Comparison of ENCODE assay signal across 10 mouse cellular contexts in the genomic region with DNA sequence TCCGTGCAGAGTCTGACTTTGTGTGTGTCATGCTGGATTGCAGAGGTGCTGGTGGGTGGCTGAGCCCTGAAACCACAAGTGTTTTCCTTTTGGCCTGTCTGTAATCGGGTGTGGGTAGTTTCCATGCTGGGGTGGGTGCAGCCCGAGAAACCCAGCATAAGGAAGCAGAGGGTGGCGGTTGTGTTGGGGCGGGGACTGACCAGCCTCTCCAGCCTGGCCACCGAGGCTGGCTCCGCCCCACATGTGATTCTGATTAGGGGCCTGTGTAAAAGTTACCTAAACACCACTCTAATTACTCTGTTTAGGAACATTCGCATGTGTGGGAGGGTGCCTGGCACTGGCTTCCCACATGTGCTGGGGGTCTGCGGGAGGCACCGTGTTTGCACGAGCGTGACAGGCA. TPM values are rescaled to one million over a fixed set of nuclear protein-coding genes. Genes with fewer than 3 reads are reported as not detected.
DNase-seq lines count a peak whose midpoint lies in the region; ATAC-seq lines count a peak whose summit lies in the region.
"Had no signal": no experiment of that assay in that cellular context is flagged by ENCODE, and none has a peak within 500 bp of the region (broad histone marks: within the 10 kb centered on the region; RNA-seq: fewer than 3 reads in every experiment).

No protein-coding gene starts in this region.

- H3K27ac ChIP-seq in neural tube, embryonic 15.5 days (replicated peaks): no peak overlapping the region
- no peak overlapping the region for H3K27ac ChIP-seq in embryonic facial prominence, embryonic 11.5 days (replicated peaks; ENCODE audit: low read depth, low read length)
- no peak overlapping the region for H3K27ac ChIP-seq in limb, embryonic 15.5 days
- H3K27ac ChIP-seq: lung, embryonic 15.5 days had no signal

- no peak overlapping the region for H3K4me3 ChIP-seq in neural tube, embryonic 15.5 days (replicated peaks)
- H3K4me3 ChIP-seq in embryonic facial prominence, embryonic 11.5 days (ENCODE audit: low read depth, low read length): no peak overlapping the region
- H3K4me3 ChIP-seq in limb, embryonic 15.5 days: peak overlapping the region; percentile 12
- H3K4me3 ChIP-seq: lung, embryonic 15.5 days had no signal

- 0 out of 2 replicates have a peak, but pooled peaks cover 8% of the 10 kb centered on the region for H3K4me1 ChIP-seq in neural tube, embryonic 15.5 days
- H3K4me1 ChIP-seq in embryonic facial prominence, embryonic 11.5 days (ENCODE audit: control insufficient read depth, insufficient read depth, low read length): peaks cover 14% of the 10 kb centered on the region
- peaks cover 31% of the 10 kb centered on the region for H3K4me1 ChIP-seq in limb, embryonic 15.5 days
- H3K4me1 ChIP-seq: lung, embryonic 15.5 days had no signal

- intact Hi-C loops in gastrocnemius, postnatal 36 days (cut with DNase I): no loop called here

- peak; percentile 45 for DNase-seq in neural tube, embryonic 10.5 days (ENCODE audit: extremely low spot score, low spot score)
- peak; percentile 86 for DNase-seq in embryonic facial prominence, embryonic 11.5 days (ENCODE audit: low spot score)
- no peak for DNase-seq in frontal cortex, postnatal 10 days (ENCODE audit: low spot score in 2 of 2)
- no peak for DNase-seq in gastrocnemius, postnatal 36 days
- DNase-seq in layer of hippocampus, postnatal 10 days (ENCODE audit: low spot score in 2 of 2): no peak
- DNase-seq: cerebellum, adult 2 months; kidney, postnatal 10 days had no signal

- 0 out of 2 replicates have a peak, but pooled peaks cover 4% of the 10 kb centered on the region for H3K27me3 ChIP-seq in neural tube, embryonic 15.5 days (replicated peaks)
- no peaks in the 10 kb centered on the region for H3K27me3 ChIP-seq in embryonic facial prominence, embryonic 11.5 days (ENCODE audit: control insufficient read depth, insufficient read depth, low read length)
- 0 out of 2 replicates have a peak, but pooled peaks cover 5% of the 10 kb centered on the region for H3K27me3 ChIP-seq in limb, embryonic 15.5 days
- H3K27me3 ChIP-seq: lung, embryonic 15.5 days had no signal

- H3K36me3 ChIP-seq in neural tube, embryonic 15.5 days: no peaks in the 10 kb centered on the region
- no peaks in the 10 kb centered on the region for H3K36me3 ChIP-seq in embryonic facial prominence, embryonic 11.5 days (replicated peaks; ENCODE audit: control insufficient read depth, insufficient read depth, low read depth, low read length)
- H3K36me3 ChIP-seq in limb, embryonic 15.5 days: no peaks in the 10 kb centered on the region
- H3K36me3 ChIP-seq: lung, embryonic 15.5 days had no signal

- no peaks in the 10 kb centered on the region for H3K9me3 ChIP-seq in neural tube, embryonic 15.5 days (replicated peaks)
- H3K9me3 ChIP-seq in embryonic facial prominence, embryonic 11.5 days (replicated peaks; ENCODE audit: control insufficient read depth, low read length): no peaks in the 10 kb centered on the region
- no peaks in the 10 kb centered on the region for H3K9me3 ChIP-seq in limb, embryonic 15.5 days
- H3K9me3 ChIP-seq: lung, embryonic 15.5 days had no signal

- WGBS in neural tube, embryonic 15.5 days: 67% methylated on average over 12 of the region's 12 CpGs
- WGBS in embryonic facial prominence, embryonic 11.5 days: 26% methylated on average over 12 of the region's 12 CpGs
- 18% methylated on average over 12 of the region's 12 CpGs for WGBS in limb, embryonic 15.5 days

- H3K4me2 ChIP-seq in neural tube, embryonic 15.5 days: no peak overlapping the region; the same call in 1 of the 2 replicates
- H3K4me2 ChIP-seq in embryonic facial prominence, embryonic 11.5 days (ENCODE audit: low read depth, low read length): peak overlapping the region; percentile 37; the same call in 1 of the 2 replicates
- peak overlapping the region; percentile 40 for H3K4me2 ChIP-seq in limb, embryonic 15.5 days
- H3K4me2 ChIP-seq: lung, embryonic 15.5 days had no signal

- ATAC-seq in neural tube, embryonic 15.5 days (ENCODE audit: low FRiP score): no peak
- peak; percentile 27; the same call in 1 of the 2 replicates for ATAC-seq in embryonic facial prominence, embryonic 11.5 days (replicated peaks; ENCODE audit: insufficient number of reproducible peaks, low FRiP score, low TSS enrichment, low read depth)
- 0 out of 2 replicates have a peak, but pooled peaks have one; percentile 16 for ATAC-seq in limb, embryonic 15.5 days (ENCODE audit: insufficient number of reproducible peaks, low FRiP score, low TSS enrichment, low read depth)

- H3K9ac ChIP-seq in neural tube, embryonic 15.5 days (replicated peaks): no peak overlapping the region
- H3K9ac ChIP-seq in embryonic facial prominence, embryonic 11.5 days (replicated peaks; ENCODE audit: low read length): no peak overlapping the region; the same call in 1 of the 2 replicates
- H3K9ac ChIP-seq in limb, embryonic 15.5 days: no peak overlapping the region
- H3K9ac ChIP-seq: lung, embryonic 15.5 days had no signal

RNA-seq across cellular contexts. Expression of gene Glis1, which starts 23.2 kb away (rescaled TPM):
- polyA plus RNA-seq in neural tube, embryonic 15.5 days (2015; fragmentation: Nextera tagmentation; extraction: Ambion mirVana): 3.8 and 5.5 TPM in 2 replicates
- polyA plus RNA-seq in embryonic facial prominence, embryonic 11.5 days (2014; fragmentation: Nextera tagmentation; extraction: Ambion mirVana): 7.7 and 8.4 TPM in 2 replicates
- polyA plus RNA-seq in limb, embryonic 15.5 days (2015; fragmentation: Nextera tagmentation; extraction: Ambion mirVana): 11.2 and 12.0 TPM in 2 replicates
- total RNA-seq in gastrocnemius, postnatal 36 days (2021): under 1 TPM; 0.20 to 0.23 TPM
- total RNA-seq in layer of hippocampus, postnatal 10 days (2021): 1 to 10 TPM; 1.1 to 2.4 TPM

Comparison
In these comparisons a context has a peak if more than half of its experiments do, and no peak if none do; other contexts are left out.
1. DNase-seq: peak in neural tube, embryonic 10.5 days (single experiment) and embryonic facial prominence, embryonic 11.5 days (single experiment); none in frontal cortex, postnatal 10 days (0 of 2), gastrocnemius, postnatal 36 days (0 of 2) and layer of hippocampus, postnatal 10 days (0 of 2).